Mouse (Mus musculus) G1E (cell line): ENCODE results near the gene Snx21.

Source experiments
- CTCF ChIP-seq: IDR thresholded peaks from 2 replicates; pipeline ENCODE4 v1.5.1; 2012; ENCODE audit warnings: low read depth, low read length, inconsistent platforms, mixed read lengths
- GATA1 ChIP-seq: IDR thresholded peaks from 2 replicates; pipeline ENCODE4 v1.6.1; 2012; ENCODE audit warnings: borderline replicate concordance, low read length, inconsistent platforms, mixed read lengths

- TF ChIP-seq CTCF (no peak), GATA1 (no peak)
These were observed 48.9 kb downstream of the Snx21 start for GRCm38 (mm10) chr2:164834531-164834930.
